Comparison of ENCODE assay signal across 15 mouse cellular contexts in genomic region chr13:43452177-43452576, GRCm38 (mm10). TPM values are rescaled to one million over a fixed set of nuclear protein-coding genes. Genes with fewer than 3 reads are reported as not detected.
DNase-seq lines count a peak whose midpoint lies in the region; ATAC-seq and TF ChIP-seq lines count a peak whose summit lies in the region.
"Had no signal": no experiment of that assay in that cellular context is flagged by ENCODE, and none has a peak within 500 bp of the region (broad histone marks: within the 10 kb centered on the region; RNA-seq: fewer than 3 reads in every experiment).

No protein-coding gene starts in this region.

- H3K4me1 ChIP-seq in heart, embryonic 16.5 days (ENCODE audit: control insufficient read depth, insufficient read depth, low read length), result peaks cover 24% of the 10 kb centered on the region
- peaks cover 4% of the 10 kb centered on the region; the same call in 1 of the 2 replicates for H3K4me1 ChIP-seq in kidney, postnatal 0 days (replicated peaks; ENCODE audit: insufficient read depth, low read length)
- H3K4me1 ChIP-seq in spleen, adult 2 months (ENCODE audit: control insufficient read depth, insufficient read depth, insufficient read length), result peaks cover 22% of the 10 kb centered on the region
- peaks cover 16% of the 10 kb centered on the region for H3K4me1 ChIP-seq in forebrain, embryonic 13.5 days

- no peak overlapping the region for H3K4me3 ChIP-seq in heart, embryonic 16.5 days (ENCODE audit: low read length)
- no peak overlapping the region for H3K4me3 ChIP-seq in kidney, postnatal 0 days (replicated peaks; ENCODE audit: low read depth, low read length)
- H3K4me3 ChIP-seq in spleen, adult 2 months (ENCODE audit: extremely low read depth, insufficient read depth, insufficient read length), result no peak overlapping the region
- H3K4me3 ChIP-seq in forebrain, embryonic 13.5 days, result no peak overlapping the region
- H3K4me3 ChIP-seq: embryonic facial prominence, embryonic 10.5 days; gastrocnemius, adult 2 months; heart, embryonic 13.5 days had no signal

- no peak for TF ChIP-seq POLR2A in spleen, adult 2 months (IDR thresholded peaks at IDR 0.05; ENCODE audit: low read depth, low read length)

- WGBS in heart, embryonic 16.5 days, result 78% methylated on average over 2 of the region's 2 CpGs
- 65% methylated on average over 2 of the region's 2 CpGs for WGBS in kidney, postnatal 0 days
- 63% methylated on average over 2 of the region's 2 CpGs for WGBS in spleen, adult 2 months
- 92% methylated on average over 2 of the region's 2 CpGs for WGBS in forebrain, embryonic 13.5 days

- intact Hi-C loops in heart, postnatal 36 days (cut with DNase I), result loop anchor here (2.0 kb wide), 1 partner anchor 27 kb away; no protein-coding TSS in a partner anchor

- H3K27me3 ChIP-seq in heart, embryonic 16.5 days (ENCODE audit: control insufficient read depth, insufficient read depth, low read length), result no peaks in the 10 kb centered on the region
- no peaks in the 10 kb centered on the region for H3K27me3 ChIP-seq in kidney, postnatal 0 days (ENCODE audit: insufficient read depth, low read length)
- no peaks in the 10 kb centered on the region for H3K27me3 ChIP-seq in spleen, adult 2 months (ENCODE audit: control insufficient read depth, insufficient read depth, low read length)
- no peaks in the 10 kb centered on the region for H3K27me3 ChIP-seq in forebrain, embryonic 13.5 days
- H3K27me3 ChIP-seq: heart, embryonic 13.5 days had no signal

- peak overlapping the region; percentile 46 for H3K27ac ChIP-seq in heart, embryonic 16.5 days (ENCODE audit: low read length)
- 0 out of 2 replicates have a peak overlapping the region, but pooled peaks have one; percentile 21 for H3K27ac ChIP-seq in kidney, postnatal 0 days
- peak overlapping the region; percentile 21; the same call in 1 of the 2 replicates for H3K27ac ChIP-seq in spleen, adult 2 months (ENCODE audit: insufficient read depth, low read length)
- no peak overlapping the region for H3K27ac ChIP-seq in forebrain, embryonic 13.5 days
- H3K27ac ChIP-seq: embryonic facial prominence, embryonic 10.5 days; gastrocnemius, adult 2 months; hindbrain, postnatal 0 days had no signal

- no peaks in the 10 kb centered on the region for H3K36me3 ChIP-seq in heart, embryonic 16.5 days (ENCODE audit: control insufficient read depth, insufficient read depth)
- no peaks in the 10 kb centered on the region for H3K36me3 ChIP-seq in kidney, postnatal 0 days (ENCODE audit: insufficient read depth, low read length)
- no peaks in the 10 kb centered on the region for H3K36me3 ChIP-seq in spleen, adult 2 months (ENCODE audit: control insufficient read depth, insufficient read depth, low read length)
- H3K36me3 ChIP-seq in forebrain, embryonic 13.5 days (ENCODE audit: poor library complexity, severe bottlenecking), result no peaks in the 10 kb centered on the region

- TF ChIP-seq CTCF in kidney, postnatal 0 days (IDR thresholded peaks at IDR 0.05; ENCODE audit: low read depth), result no peak
- no peak for TF ChIP-seq CTCF in spleen, adult 2 months (IDR thresholded peaks at IDR 0.05; ENCODE audit: extremely low read depth, insufficient read depth, insufficient read length, insufficient replicate concordance)

- no peak overlapping the region for H3K9ac ChIP-seq in heart, embryonic 16.5 days (ENCODE audit: low read length)
- H3K9ac ChIP-seq in kidney, postnatal 0 days (ENCODE audit: low read depth, low read length), result no peak overlapping the region
- no peak overlapping the region for H3K9ac ChIP-seq in forebrain, embryonic 13.5 days
- H3K9ac ChIP-seq: heart, embryonic 13.5 days had no signal

- H3K9me3 ChIP-seq in heart, embryonic 16.5 days (replicated peaks; ENCODE audit: control insufficient read depth, low read length), result no peaks in the 10 kb centered on the region
- H3K9me3 ChIP-seq in kidney, postnatal 0 days (replicated peaks; ENCODE audit: low read length), result no peaks in the 10 kb centered on the region
- H3K9me3 ChIP-seq in forebrain, embryonic 13.5 days (replicated peaks), result no peaks in the 10 kb centered on the region
- H3K9me3 ChIP-seq: embryonic facial prominence, embryonic 10.5 days; heart, embryonic 13.5 days had no signal

- ATAC-seq in heart, embryonic 16.5 days (replicated peaks; ENCODE audit: extremely low read depth, insufficient read depth, low FRiP score), result no peak
- no peak for ATAC-seq in kidney, postnatal 0 days (replicated peaks; ENCODE audit: low FRiP score, low read depth)
- ATAC-seq in forebrain, embryonic 13.5 days, result no peak
- ATAC-seq: forebrain, embryonic 14.5 days; hindbrain, postnatal 0 days had no signal

- H3K4me2 ChIP-seq in heart, embryonic 16.5 days (ENCODE audit: low read depth, low read length), result no peak overlapping the region; the same call in 1 of the 2 replicates
- H3K4me2 ChIP-seq in kidney, postnatal 0 days (ENCODE audit: low read length), result no peak overlapping the region
- no peak overlapping the region for H3K4me2 ChIP-seq in forebrain, embryonic 13.5 days

- no peak for DNase-seq in heart, postnatal 36 days
- DNase-seq in kidney, postnatal 0 days (ENCODE audit: low spot score), result no peak
- DNase-seq in kidney, postnatal 10 days, result no peak
- no peak for DNase-seq in spleen, adult 2 months (ENCODE audit: low read depth in 1 of 2, low spot score in 2 of 2)
- DNase-seq in spleen, postnatal 4 days (ENCODE audit: low spot score in 2 of 2), result no peak
- DNase-seq: adrenal gland, postnatal 10 days; gastrocnemius, adult 2 months; gastrocnemius, postnatal 25 days; heart, postnatal 10 days had no signal

RNA-seq across cellular contexts. Expression of gene Ranbp9, which starts 28.9 kb away (rescaled TPM):
- polyA plus RNA-seq in heart, embryonic 16.5 days (2015; fragmentation: Nextera tagmentation; extraction: Ambion mirVana), result 8.0 and 8.1 TPM in 2 replicates
- 10 to 100 TPM; 43.0 to 48.3 TPM for total RNA-seq in heart, postnatal 36 days (2021)
- polyA plus RNA-seq in kidney, postnatal 0 days (2015; fragmentation: Nextera tagmentation; extraction: Ambion mirVana), result 10.6 and 10.7 TPM in 2 replicates
- 14.4 and 15.7 TPM in 2 replicates for polyA plus RNA-seq in spleen, adult 2 months (2012; rRNA removed)
- polyA plus RNA-seq in forebrain, embryonic 13.5 days (2015; fragmentation: Nextera tagmentation; extraction: Ambion mirVana), result 12.4 and 12.7 TPM in 2 replicates

RNA-seq across cellular contexts. Expression of gene Nol7, which starts 54.0 kb away (rescaled TPM):
- 104 and 123 TPM in 2 replicates for polyA plus RNA-seq in heart, embryonic 16.5 days (2015; fragmentation: Nextera tagmentation; extraction: Ambion mirVana)
- 100 to 1,000 TPM; 102 to 122 TPM for total RNA-seq in heart, postnatal 36 days (2021)
- polyA plus RNA-seq in kidney, postnatal 0 days (2015; fragmentation: Nextera tagmentation; extraction: Ambion mirVana), result 164 and 169 TPM in 2 replicates
- polyA plus RNA-seq in spleen, adult 2 months (2012; rRNA removed), result 62.1 and 83.8 TPM in 2 replicates
- 197 and 228 TPM in 2 replicates for polyA plus RNA-seq in forebrain, embryonic 13.5 days (2015; fragmentation: Nextera tagmentation; extraction: Ambion mirVana)
